Mouse (Mus musculus): ENCODE data around the gene Rpl29.
A peak's percentile ranks its signal among the peaks of the same experiment; 100 is the strongest.

GRCm38 (mm10) chr9:106421865-106422160, 7.4 kb upstream of the Rpl29 start:
- TF ChIP-seq CHD2 (IDR thresholded peaks at IDR 0.05; ENCODE audit: low read depth, low read length): no peak
- peak; percentile 91 for TF ChIP-seq ZC3H11A (IDR thresholded peaks at IDR 0.05; ENCODE audit: borderline replicate concordance, low read depth, low read length)
